Comparison of ENCODE assay signal across 25 mouse cellular contexts in the genomic region with DNA sequence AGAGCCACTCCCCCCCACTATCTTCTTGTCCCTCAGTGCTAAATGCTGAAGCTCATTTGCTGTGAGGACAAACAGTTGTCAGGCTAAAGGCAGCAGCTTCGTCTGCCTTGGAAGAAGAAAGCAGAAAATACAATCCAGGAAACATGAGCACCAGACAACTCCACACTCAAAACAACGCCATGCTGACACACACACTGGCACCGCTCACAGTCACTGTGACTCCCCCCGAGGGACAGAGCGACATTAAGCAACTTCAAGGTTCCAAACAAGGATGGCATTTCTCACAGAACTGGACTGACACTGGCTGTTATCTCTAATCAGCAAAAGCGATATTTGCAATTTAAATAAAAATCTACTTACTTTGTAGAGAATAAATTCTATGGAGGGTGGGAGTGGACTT.
DNase-seq lines count a peak whose midpoint lies in the region; ATAC-seq lines count a peak whose summit lies in the region.
"Had no signal": no experiment of that assay in that cellular context is flagged by ENCODE, and none has a peak within 500 bp of the region (broad histone marks: within the 10 kb centered on the region; RNA-seq: fewer than 3 reads in every experiment).

No protein-coding gene starts in this region.

- no peaks in the 10 kb centered on the region for H3K4me1 ChIP-seq in midbrain, embryonic 16.5 days (ENCODE audit: control insufficient read depth, insufficient read depth, low read length)
- H3K4me1 ChIP-seq in midbrain, embryonic 10.5 days, result no peaks in the 10 kb centered on the region
- no peaks in the 10 kb centered on the region for H3K4me1 ChIP-seq in liver, embryonic 11.5 days (replicated peaks; ENCODE audit: control insufficient read depth, insufficient read depth, low read length)
- H3K4me1 ChIP-seq: embryonic facial prominence, embryonic 12.5 days; embryonic facial prominence, embryonic 15.5 days; heart, embryonic 13.5 days had no signal

- peak overlapping the region; percentile 22; the same call in 1 of the 2 replicates for H3K27ac ChIP-seq in midbrain, embryonic 16.5 days (ENCODE audit: low read length)
- no peak overlapping the region for H3K27ac ChIP-seq in midbrain, embryonic 10.5 days (replicated peaks)
- no peak overlapping the region for H3K27ac ChIP-seq in liver, embryonic 11.5 days (ENCODE audit: low read depth, low read length)
- H3K27ac ChIP-seq: embryonic facial prominence, embryonic 12.5 days; embryonic facial prominence, embryonic 15.5 days; gastrocnemius, adult 2 months; heart, embryonic 13.5 days; hindbrain, embryonic 14.5 days; hindbrain, postnatal 0 days had no signal

- no peak overlapping the region for H3K4me2 ChIP-seq in midbrain, embryonic 16.5 days (ENCODE audit: low read length)
- no peak overlapping the region for H3K4me2 ChIP-seq in liver, embryonic 11.5 days
- H3K4me2 ChIP-seq: embryonic facial prominence, embryonic 12.5 days; embryonic facial prominence, embryonic 15.5 days; heart, embryonic 13.5 days; hindbrain, embryonic 14.5 days had no signal

- WGBS in midbrain, embryonic 16.5 days, result 80% methylated on average over 6 of the region's 6 CpGs
- 87% methylated on average over 6 of the region's 6 CpGs for WGBS in midbrain, embryonic 10.5 days
- WGBS in liver, embryonic 11.5 days, result 77% methylated on average over 6 of the region's 6 CpGs

- H3K4me3 ChIP-seq in midbrain, embryonic 16.5 days (ENCODE audit: low read depth, low read length), result no peak overlapping the region
- no peak overlapping the region for H3K4me3 ChIP-seq in midbrain, embryonic 10.5 days
- H3K4me3 ChIP-seq in liver, embryonic 11.5 days (ENCODE audit: low read depth, low read length), result no peak overlapping the region
- H3K4me3 ChIP-seq: embryonic facial prominence, embryonic 12.5 days; embryonic facial prominence, embryonic 15.5 days; gastrocnemius, adult 2 months; heart, embryonic 13.5 days had no signal

- H3K9me3 ChIP-seq in midbrain, embryonic 16.5 days (replicated peaks; ENCODE audit: control insufficient read depth, low read length, poor library complexity, severe bottlenecking), result no peaks in the 10 kb centered on the region
- no peaks in the 10 kb centered on the region for H3K9me3 ChIP-seq in midbrain, embryonic 10.5 days (replicated peaks)
- H3K9me3 ChIP-seq in liver, embryonic 11.5 days (ENCODE audit: control insufficient read depth, low read length), result no peaks in the 10 kb centered on the region
- H3K9me3 ChIP-seq: embryonic facial prominence, embryonic 12.5 days; embryonic facial prominence, embryonic 15.5 days had no signal

- H3K9ac ChIP-seq in midbrain, embryonic 16.5 days (ENCODE audit: low read depth, low read length), result no peak overlapping the region
- H3K9ac ChIP-seq in liver, embryonic 11.5 days (ENCODE audit: low read depth, low read length), result no peak overlapping the region
- H3K9ac ChIP-seq: embryonic facial prominence, embryonic 12.5 days; embryonic facial prominence, embryonic 15.5 days; forebrain, postnatal 0 days; heart, embryonic 13.5 days; hindbrain, embryonic 14.5 days had no signal

- ATAC-seq in midbrain, embryonic 16.5 days, result no peak
- no peak for ATAC-seq in liver, embryonic 11.5 days (replicated peaks; ENCODE audit: low FRiP score)
- ATAC-seq: activated CD4-positive, CD25-positive, alpha-beta regulatory T cell, adult 4 months; forebrain, embryonic 14.5 days; forebrain, postnatal 0 days; hindbrain, postnatal 0 days; inflammation-experienced regulatory T-cells, adult 6 months; intestine, embryonic 16.5 days had no signal

- peaks cover 14% of the 10 kb centered on the region for H3K36me3 ChIP-seq in midbrain, embryonic 16.5 days (ENCODE audit: control insufficient read depth, insufficient read depth, low read length)
- H3K36me3 ChIP-seq in midbrain, embryonic 10.5 days, result peaks cover 8% of the 10 kb centered on the region; the same call in 1 of the 2 replicates
- no peaks in the 10 kb centered on the region for H3K36me3 ChIP-seq in liver, embryonic 11.5 days (ENCODE audit: control insufficient read depth, insufficient read depth, low read length)

- no peaks in the 10 kb centered on the region for H3K27me3 ChIP-seq in midbrain, embryonic 16.5 days (ENCODE audit: control insufficient read depth, insufficient read depth, low read depth, low read length)
- H3K27me3 ChIP-seq in midbrain, embryonic 10.5 days (ENCODE audit: low read depth, poor library complexity, severe bottlenecking), result no peaks in the 10 kb centered on the region
- no peaks in the 10 kb centered on the region for H3K27me3 ChIP-seq in liver, embryonic 11.5 days (replicated peaks; ENCODE audit: control insufficient read depth, insufficient read depth, low read length)
- H3K27me3 ChIP-seq: embryonic facial prominence, embryonic 12.5 days; embryonic facial prominence, embryonic 15.5 days; heart, embryonic 13.5 days had no signal

- DNase-seq in adrenal gland, adult 2 months, result peak; percentile 65
- DNase-seq in adrenal gland, adult 18-20 months (ENCODE audit: low spot score in 2 of 2), result no peak
- DNase-seq in midbrain, embryonic 10.5 days (ENCODE audit: low spot score), result no peak
- DNase-seq in adrenal gland, postnatal 25 days, result peak; percentile 8
- no peak for DNase-seq in liver, embryonic 11.5 days (ENCODE audit: low spot score)
- DNase-seq: cerebellum, adult 11 months; cerebellum, adult 2 months; cerebellum, adult 9-11 months; cerebellum, postnatal 25 days; forebrain, postnatal 0 days; gastrocnemius, adult 2 months; gastrocnemius, postnatal 14 days; heart, adult 18-20 months; heart, postnatal 14 days; heart, postnatal 4 days had no signal

Comparison
In these comparisons a context has a peak if more than half of its experiments do, and no peak if none do; other contexts are left out.
1. DNase-seq: peak in adrenal gland, adult 2 months (single experiment) and adrenal gland, postnatal 25 days (single experiment); none in adrenal gland, adult 18-20 months (0 of 2), midbrain, embryonic 10.5 days (single experiment) and liver, embryonic 11.5 days (single experiment).